ENCODE assay signal across 35 mouse cellular contexts in the genomic region with DNA sequence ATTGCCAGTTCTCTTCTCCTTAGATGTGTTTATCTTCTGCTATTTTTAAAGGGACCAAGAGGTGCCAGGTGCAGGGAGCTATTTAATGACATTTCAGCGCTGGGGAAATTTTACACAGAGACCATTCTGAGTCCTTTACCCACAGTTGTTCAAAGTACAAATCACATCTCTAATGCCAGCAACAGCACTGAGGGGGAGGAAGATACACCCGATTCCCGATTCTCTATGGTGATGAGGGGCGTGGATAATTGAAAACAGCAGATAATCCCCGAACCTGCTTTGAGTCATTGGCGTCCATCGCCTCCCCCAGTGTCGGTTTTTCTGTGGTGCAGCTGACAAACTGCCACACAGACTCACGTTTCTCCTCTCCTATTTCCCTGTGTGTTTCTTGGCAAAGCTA. TPM values are rescaled to one million over a fixed set of nuclear protein-coding genes. Genes with fewer than 3 reads are reported as not detected.
A peak's percentile ranks its signal among the peaks of the same experiment; 100 is the strongest.
DNase-seq lines count a peak whose midpoint lies in the region; ATAC-seq lines count a peak whose summit lies in the region.
"Had no signal": no experiment of that assay in that cellular context is flagged by ENCODE, and none has a peak within 500 bp of the region (broad histone marks: within the 10 kb centered on the region; RNA-seq: fewer than 3 reads in every experiment).

No protein-coding gene starts in this region.

- WGBS in embryonic facial prominence, embryonic 15.5 days = 11% methylated on average over 9 of the region's 9 CpGs

- 0 out of 2 replicates have a peak, but pooled peaks have one; percentile 12 for ATAC-seq in embryonic facial prominence, embryonic 15.5 days (ENCODE audit: insufficient number of reproducible peaks, low FRiP score, low TSS enrichment, low read depth)
- ATAC-seq: forebrain, embryonic 16.5 days; intestine, embryonic 16.5 days; Patski had no signal

- no peak overlapping the region for H3K9ac ChIP-seq in embryonic facial prominence, embryonic 15.5 days
- H3K9ac ChIP-seq: heart, embryonic 12.5 days; hindbrain, embryonic 13.5 days; liver, embryonic 14.5 days; neural tube, embryonic 13.5 days; stomach, embryonic 15.5 days had no signal

- H3K9me3 ChIP-seq in embryonic facial prominence, embryonic 15.5 days (replicated peaks) = no peaks in the 10 kb centered on the region
- H3K9me3 ChIP-seq: forebrain, embryonic 10.5 days; heart, embryonic 12.5 days; hindbrain, embryonic 13.5 days; neural tube, embryonic 13.5 days; stomach, embryonic 15.5 days had no signal

- H3K36me3 ChIP-seq in embryonic facial prominence, embryonic 15.5 days = no peaks in the 10 kb centered on the region
- H3K36me3 ChIP-seq: forebrain, embryonic 10.5 days; heart, embryonic 12.5 days; hindbrain, embryonic 13.5 days; neural tube, embryonic 13.5 days; stomach, embryonic 15.5 days had no signal

- no peak overlapping the region for H3K27ac ChIP-seq in embryonic facial prominence, embryonic 15.5 days (replicated peaks)
- H3K27ac ChIP-seq: forebrain, embryonic 10.5 days; gastrocnemius, adult 2 months; heart, adult 2 months; hindbrain, embryonic 13.5 days; liver, embryonic 14.5 days; macrophage; neural tube, embryonic 13.5 days; stomach, embryonic 15.5 days had no signal

- peak; percentile 44 for DNase-seq in layer of hippocampus, adult 11-12 months (ENCODE audit: low spot score)
- DNase-seq in layer of hippocampus, postnatal 25 days (ENCODE audit: extremely low spot score in 1 of 2, low spot score in 1 of 2) = no peak
- peak; percentile 38 for DNase-seq in A20 (ENCODE audit: low read depth, low spot score)
- DNase-seq in layer of hippocampus, postnatal 36 days = peak; percentile 38 to 56
- DNase-seq in left cerebral cortex, postnatal 36 days (ENCODE audit: low spot score in 2 of 2) = no peak
- no peak for DNase-seq in kidney, postnatal 4 days
- no peak for DNase-seq in gastrocnemius, adult 8-10 months (ENCODE audit: low spot score in 2 of 2)
- DNase-seq: adrenal gland, postnatal 14 days; cerebellum, adult 11-12 months; cerebellum, adult 9-11 months; heart, adult 2 months; heart, postnatal 4 days; kidney, adult 9 months; kidney, postnatal 10 days; liver; lung, adult 2 months; lung, postnatal 10 days; right cerebral cortex, postnatal 14 days; thymus, postnatal 14 days had no signal

- peaks cover 27% of the 10 kb centered on the region for H3K4me1 ChIP-seq in embryonic facial prominence, embryonic 15.5 days
- H3K4me1 ChIP-seq: heart, embryonic 12.5 days; stomach, embryonic 15.5 days had no signal

- H3K4me3 ChIP-seq in embryonic facial prominence, embryonic 15.5 days (replicated peaks) = no peak overlapping the region
- H3K4me3 ChIP-seq: forebrain, embryonic 10.5 days; gastrocnemius, adult 2 months; heart, adult 2 months; heart, embryonic 12.5 days; hindbrain, embryonic 13.5 days; myocyte; neural tube, embryonic 13.5 days; stomach, embryonic 15.5 days had no signal

- H3K27me3 ChIP-seq in embryonic facial prominence, embryonic 15.5 days = peaks cover 30% of the 10 kb centered on the region

- peak overlapping the region; percentile 24 for H3K4me2 ChIP-seq in embryonic facial prominence, embryonic 15.5 days (replicated peaks)
- H3K4me2 ChIP-seq: heart, embryonic 12.5 days; hindbrain, embryonic 13.5 days; neural tube, embryonic 13.5 days; stomach, embryonic 15.5 days had no signal

- intact Hi-C loops in left cerebral cortex, postnatal 36 days (cut with DNase I) = no loop called here

RNA-seq across cellular contexts. Expression of a gene that starts 11.9 kb away (rescaled TPM):
- total RNA-seq in layer of hippocampus, postnatal 25 days (2021) = 10 to 100 TPM; 22.9 to 23.5 TPM
- polyA plus RNA-seq in embryonic facial prominence, embryonic 15.5 days (2015; fragmentation: Nextera tagmentation; extraction: Ambion mirVana) = 2.7 and 4.3 TPM in 2 replicates
- 10 to 100 TPM; 24.4 to 29.0 TPM for total RNA-seq in layer of hippocampus, postnatal 36 days (2021)
- total RNA-seq in left cerebral cortex, postnatal 36 days (2021) = 10 to 100 TPM; 16.4 to 23.5 TPM
- total RNA-seq in gastrocnemius, adult 8-10 months (2022) = 1 to 10 TPM; 1.3 to 2.3 (median 1.8) TPM
- total RNA-seq: common myeloid progenitor, adult 5-6 weeks; megakaryocyte-erythroid progenitor cell, adult 5-6 weeks; MEL had no signal

RNA-seq across cellular contexts. Expression of a gene that starts 53.7 kb away (rescaled TPM):
- total RNA-seq in layer of hippocampus, postnatal 25 days (2021) = 10 to 100 TPM; 31.3 to 37.9 TPM
- 51.3 and 59.1 TPM in 2 replicates for polyA plus RNA-seq in embryonic facial prominence, embryonic 15.5 days (2015; fragmentation: Nextera tagmentation; extraction: Ambion mirVana)
- total RNA-seq in layer of hippocampus, postnatal 36 days (2021) = 10 to 100 TPM; 28.3 to 28.4 TPM
- 10 to 100 TPM; 32.9 to 33.1 TPM for total RNA-seq in left cerebral cortex, postnatal 36 days (2021)
- total RNA-seq in gastrocnemius, adult 8-10 months (2022) = 1 to 10 TPM; 4.8 to 8.6 (median 6.6) TPM

Comparison
In these comparisons a context has a peak if more than half of its experiments do, and no peak if none do; other contexts are left out.
1. DNase-seq: peak in layer of hippocampus, adult 11-12 months (single experiment), A20 (single experiment) and layer of hippocampus, postnatal 36 days (2 of 2); none in layer of hippocampus, postnatal 25 days (0 of 2), left cerebral cortex, postnatal 36 days (0 of 2), kidney, postnatal 4 days (0 of 2) and gastrocnemius, adult 8-10 months (0 of 2).
2. RNA of a gene that starts 11.9 kb away (total RNA-seq): 24.4 to 29.0 TPM in layer of hippocampus, postnatal 36 days, 22.9 to 23.5 TPM in layer of hippocampus, postnatal 25 days and 16.4 to 23.5 TPM in left cerebral cortex, postnatal 36 days; 1.3 to 2.3 TPM in gastrocnemius, adult 8-10 months; every median in the first group is over 4 times any median in the second.